Mouse (Mus musculus) heart, adult 9 months (tissue): ENCODE data around the gene Os9.
A peak's percentile ranks its signal among the peaks of the same experiment; 100 is the strongest.
"Not testable (repeated sequence)": the region's sequence is repeated elsewhere in the genome, so short reads cannot be mapped to it uniquely, and the experiment has no call there.

Source experiments
- DNase-seq, 2 experiments: peaks; one replicate each; pipeline ENCODE4 v3.0.0; 2022; ENCODE audit warnings: low spot score in 2 of 2

Os9 gene

GRCm38 (mm10) chr10:127145303-127145702, 24.4 kb upstream of the Os9 start:
- no peak for DNase-seq

- DNase-seq: no peak
Observed at GRCm38 (mm10) chr10:127144536-127144935, 23.6 kb upstream of the Os9 start.

GRCm38 (mm10) chr10:127143228-127143627, 22.3 kb upstream of the Os9 start:
- DNase-seq: no peak

- DNase-seq: no peak
Observed at GRCm38 (mm10) chr10:127141500-127141899, 20.6 kb upstream of the Os9 start.

- DNase-seq: no peak
Observed at GRCm38 (mm10) chr10:127140971-127141370, 20.0 kb upstream of the Os9 start.

- no peak for DNase-seq
Observed at GRCm38 (mm10) chr10:127138328-127139141, 17.6 kb upstream of the Os9 start.

- DNase-seq: no peak
Observed at GRCm38 (mm10) chr10:127137896-127138295, 17.0 kb upstream of the Os9 start.

- no peak for DNase-seq
Observed at GRCm38 (mm10) chr10:127136510-127136909, 15.6 kb upstream of the Os9 start.

GRCm38 (mm10) chr10:127135118-127135836, 14.3 kb upstream of the Os9 start:
- DNase-seq: no peak

- DNase-seq: not testable (repeated sequence)
Observed at GRCm38 (mm10) chr10:127134394-127135035, 13.6 kb upstream of the Os9 start.

GRCm38 (mm10) chr10:127132469-127132868, 11.5 kb upstream of the Os9 start:
- no peak for DNase-seq

- no peak for DNase-seq
Observed at GRCm38 (mm10) chr10:127129431-127129830, 8.5 kb upstream of the Os9 start.

GRCm38 (mm10) chr10:127127711-127128279, 6.9 kb upstream of the Os9 start:
- no peak for DNase-seq

- no peak for DNase-seq
Observed at GRCm38 (mm10) chr10:127126579-127126978, 5.6 kb upstream of the Os9 start.

GRCm38 (mm10) chr10:127125210-127126001, 4.5 kb upstream of the Os9 start:
- DNase-seq: no peak

- DNase-seq: peak; percentile 31 to 49
Observed at GRCm38 (mm10) chr10:127123436-127123805, 2.5 kb upstream of the Os9 start.

- no peak for DNase-seq
Observed at GRCm38 (mm10) chr10:127122784-127123435, 2.0 kb upstream of the Os9 start.

GRCm38 (mm10) chr10:127122018-127122417, 1.1 kb upstream of the Os9 start:
- DNase-seq: no peak

- peak in 1 of 2 experiments; percentile 8 for DNase-seq
Observed at GRCm38 (mm10) chr10:127120301-127121065, 448 bp downstream of the Os9 start.

GRCm38 (mm10) chr10:127119229-127119628, 1.7 kb downstream of the Os9 start:
- DNase-seq: no peak
